Mouse (Mus musculus) forebrain, embryonic 16.5 days (tissue): Measurements from ENCODE around the gene Fkbp5. TPM values are rescaled to one million over a fixed set of nuclear protein-coding genes. Genes with fewer than 3 reads are reported as not detected.
"Not testable (repeated sequence)": the region's sequence is repeated elsewhere in the genome, so short reads cannot be mapped to it uniquely, and the experiment has no call there.

Experiments used
- ATAC-seq: fragments of 200-750 bp; cut with Nextera tagmentation; 2 replicates; pipeline ENCODE4 v1.8.0; 2017; ENCODE audit warnings: mild to moderate bottlenecking, moderate library complexity
- H3K27ac ChIP-seq: fragments of 300-500 bp; sonication (generic); 2 replicates; pipeline ENCODE4 v1.5.1; 2014; ENCODE audit warnings: low read length, control low read depth
- H3K27me3 ChIP-seq: fragments of 300-500 bp; sonication (generic); replicated peaks from 2 replicates; pipeline ENCODE4 v1.6.1; 2014; ENCODE audit warnings: low read length; ENCODE audit not compliant: control insufficient read depth, insufficient read depth
- H3K36me3 ChIP-seq: fragments of 300-500 bp; sonication (generic); 2 replicates; pipeline ENCODE4 v1.6.1; 2014; ENCODE audit not compliant: control insufficient read depth, insufficient read depth
- H3K4me1 ChIP-seq: fragments of 300-500 bp; sonication (generic); replicated peaks from 2 replicates; pipeline ENCODE4 v1.6.1; 2014; ENCODE audit warnings: low read length; ENCODE audit not compliant: control insufficient read depth, insufficient read depth
- H3K4me2 ChIP-seq: fragments of 300-500 bp; sonication (generic); 2 replicates; pipeline ENCODE4 v1.6.1; 2014; ENCODE audit warnings: mild to moderate bottlenecking, low read length, control low read depth
- H3K4me3 ChIP-seq: fragments of 300-500 bp; sonication (generic); replicated peaks from 2 replicates; pipeline ENCODE4 v1.5.1; 2014; ENCODE audit warnings: mild to moderate bottlenecking, low read length, control low read depth
- H3K9ac ChIP-seq: fragments of 300-500 bp; sonication (generic); replicated peaks from 2 replicates; pipeline ENCODE4 v1.6.1; 2014; ENCODE audit warnings: low read depth, low read length, control low read depth
- H3K9me3 ChIP-seq: fragments of 300-500 bp; sonication (generic); 2 replicates; pipeline ENCODE4 v1.6.1; 2016; ENCODE audit warnings: low read length; ENCODE audit not compliant: control insufficient read depth
- WGBS: fragments of 180-500 bp; shearing (Covaris S2); extraction: QIAGEN DNeasy Blood & Tissue Kit; methylation state at CpG from one replicate; pipeline ENCODE4 v1.1.7; 2014; 5-methylcytosine and 5-hydroxymethylcytosine counted together
- polyA plus RNA-seq: library from polyadenylated mRNA; unstranded; fragments of >200 nt; fragmentation: Nextera tagmentation; extraction: Ambion mirVana; gene quantifications from 2 replicates; pipeline ENCODE4 v1.2.1, GENCODE M21; 2015

Gene Fkbp5
- polyA plus RNA-seq, 1 experiment from 2014 or later = 39.3 TPM

- Histone ChIP-seq H3K27me3 (no peaks in the 10 kb centered on the region), H3K9ac (no peak overlapping the region), H3K9me3 (no peaks in the 10 kb centered on the region), H3K27ac (no peak overlapping the region), H3K4me2 (no peak overlapping the region), H3K4me3 (no peak overlapping the region), H3K4me1 (peaks cover 12% of the 10 kb centered on the region), H3K36me3 (peaks cover 5% of the 10 kb centered on the region)
- WGBS = 83% methylated on average over 4 of the region's 4 CpGs
- no peak for ATAC-seq
Observed at GRCm38 (mm10) chr17:28410731-28411130, 106.6 kb downstream of the Fkbp5 start.

- no peaks in the 10 kb centered on the region for H3K27me3 ChIP-seq
- WGBS = 81% methylated on average over 5 of the region's 5 CpGs
- H3K9ac ChIP-seq = no peak overlapping the region
- H3K4me1 ChIP-seq = peaks cover 12% of the 10 kb centered on the region
- no peak overlapping the region for H3K4me3 ChIP-seq
- no peak overlapping the region for H3K4me2 ChIP-seq
- no peaks in the 10 kb centered on the region for H3K9me3 ChIP-seq
- peaks cover 4% of the 10 kb centered on the region; the same call in 1 of the 2 replicates for H3K36me3 ChIP-seq
- no peak for ATAC-seq
- H3K27ac ChIP-seq = no peak overlapping the region
Observed at GRCm38 (mm10) chr17:28408251-28408918, 108.9 kb downstream of the Fkbp5 start.

GRCm38 (mm10) chr17:28407418-28408250 is 109.7 kb downstream of the Fkbp5 start:
- Histone ChIP-seq H3K27ac (0 out of 2 replicates have a peak overlapping the region, but pooled peaks have one; percentile 33), H3K4me1 (peaks cover 12% of the 10 kb centered on the region), H3K36me3 (peaks cover 4% of the 10 kb centered on the region; the same call in 1 of the 2 replicates), H3K27me3 (no peaks in the 10 kb centered on the region), H3K9me3 (no peaks in the 10 kb centered on the region), H3K4me2 (no peak overlapping the region), H3K9ac (no peak overlapping the region), H3K4me3 (no peak overlapping the region)
- WGBS = 38% methylated on average over 15 of the region's 15 CpGs
- ATAC-seq = peak; percentile 88

GRCm38 (mm10) chr17:28406471-28406870 is 110.9 kb downstream of the Fkbp5 start:
- Histone ChIP-seq H3K27ac (peak overlapping the region; percentile 56), H3K9ac (no peak overlapping the region), H3K4me1 (peaks cover 12% of the 10 kb centered on the region), H3K9me3 (no peaks in the 10 kb centered on the region), H3K4me2 (no peak overlapping the region), H3K27me3 (no peaks in the 10 kb centered on the region), H3K36me3 (peaks cover 4% of the 10 kb centered on the region; the same call in 1 of the 2 replicates), H3K4me3 (no peak overlapping the region)
- ATAC-seq = peak; percentile 77
- 66% methylated on average over 7 of the region's 7 CpGs for WGBS

GRCm38 (mm10) chr17:28404745-28405144 is 112.6 kb downstream of the Fkbp5 start:
- 98% methylated on average over 2 of the region's 2 CpGs for WGBS
- not testable (repeated sequence) for H3K27ac ChIP-seq, H3K9ac ChIP-seq, H3K4me3 ChIP-seq, H3K27me3 ChIP-seq, H3K9me3 ChIP-seq, H3K4me2 ChIP-seq, ATAC-seq, H3K36me3 ChIP-seq
- H3K4me1 ChIP-seq = peaks cover 12% of the 10 kb centered on the region

- Histone ChIP-seq H3K9me3 (no peaks in the 10 kb centered on the region), H3K9ac (no peak overlapping the region)
- ATAC-seq = no peak
Observed at GRCm38 (mm10) chr17:28404301-28404700, 113.0 kb downstream of the Fkbp5 start.

GRCm38 (mm10) chr17:28394994-28395393 is 122.3 kb downstream of the Fkbp5 start:
- Histone ChIP-seq H3K4me1 (no peaks in the 10 kb centered on the region; the same call in 1 of the 2 replicates), H3K27me3 (no peaks in the 10 kb centered on the region), H3K4me3 (no peak overlapping the region), H3K27ac (no peak overlapping the region), H3K36me3 (no peaks in the 10 kb centered on the region), H3K9ac (no peak overlapping the region), H3K4me2 (no peak overlapping the region), H3K9me3 (no peaks in the 10 kb centered on the region)
- 90% methylated on average over 7 of the region's 7 CpGs for WGBS
- ATAC-seq = no peak

More at GRCm38 (mm10) chr17:28404301-28404700, 113.0 kb downstream of the Fkbp5 start:
- Histone ChIP-seq H3K27me3 (no peaks in the 10 kb centered on the region), H3K4me1 (peaks cover 12% of the 10 kb centered on the region), H3K4me2 (no peak overlapping the region), H3K4me3 (no peak overlapping the region), H3K27ac (no peak overlapping the region), H3K36me3 (peaks cover 4% of the 10 kb centered on the region; the same call in 1 of the 2 replicates)
- WGBS = over 99% methylated on average over 11 of the region's 11 CpGs

GRCm38 (mm10) chr17:28394051-28394765 is 123.1 kb downstream of the Fkbp5 start:
- Histone ChIP-seq H3K4me3 (no peak overlapping the region), H3K36me3 (no peaks in the 10 kb centered on the region), H3K9ac (no peak overlapping the region), H3K4me1 (no peaks in the 10 kb centered on the region; the same call in 1 of the 2 replicates), H3K4me2 (no peak overlapping the region), H3K27me3 (no peaks in the 10 kb centered on the region), H3K27ac (no peak overlapping the region), H3K9me3 (no peaks in the 10 kb centered on the region)
- WGBS = 90% methylated on average over 15 of the region's 15 CpGs
- no peak for ATAC-seq
